Mouse (Mus musculus) gastrocnemius, postnatal 25 days (tissue): ENCODE measurements around the gene AI182371. TPM values are rescaled to one million over a fixed set of nuclear protein-coding genes. Genes with fewer than 3 reads are reported as not detected.

Experiments
- DNase-seq: peaks from one replicate; pipeline ENCODE4 v3.0.0; 2022
- total RNA-seq, 2 experiments: library from RNA; stranded (reverse); gene quantifications; 1 replicate in 1 of 2; 2 replicates in 1 of 2; pipeline ENCODE4 v1.2.3; 2021

AI182371 gene
- total RNA-seq, 2 experiments from 2014 or later: not detected

GRCm38 (mm10) chr2:35069124-35069523, 32.2 kb downstream of the AI182371 start:
- no peak for DNase-seq

- no peak for DNase-seq
Observed at GRCm38 (mm10) chr2:35067117-35067516, 34.2 kb downstream of the AI182371 start.

GRCm38 (mm10) chr2:35066525-35067082, 34.7 kb downstream of the AI182371 start:
- DNase-seq: no peak

GRCm38 (mm10) chr2:35063333-35064030, 37.9 kb downstream of the AI182371 start:
- no peak for DNase-seq

- DNase-seq: no peak
Observed at GRCm38 (mm10) chr2:35061338-35061737, 40.0 kb downstream of the AI182371 start, which contains the start of gene Hc. TSS of gene Hc (minus strand) at chr2:35061438.

GRCm38 (mm10) chr2:35060897-35061296, 40.4 kb downstream of the AI182371 start:
- DNase-seq: no peak

GRCm38 (mm10) chr2:35060256-35060655, 41.1 kb downstream of the AI182371 start:
- DNase-seq: no peak

GRCm38 (mm10) chr2:35058325-35058724, 43.0 kb downstream of the AI182371 start:
- DNase-seq: no peak

- DNase-seq: no peak
Observed at GRCm38 (mm10) chr2:35057243-35057642, 44.1 kb downstream of the AI182371 start.

GRCm38 (mm10) chr2:35048851-35049250, 52.5 kb downstream of the AI182371 start:
- no peak for DNase-seq

- DNase-seq: no peak
Observed at GRCm38 (mm10) chr2:35044956-35045355, 56.4 kb downstream of the AI182371 start.

GRCm38 (mm10) chr2:35038580-35039375, 62.6 kb downstream of the AI182371 start:
- no peak for DNase-seq

Other genes starting within 250 kb of the AI182371 start
- gene Cutal, start 227.1 kb downstream of the AI182371 start, total RNA-seq: under 1 TPM; 0.38 TPM
- gene Psmd5, start 226.6 kb downstream of the AI182371 start, total RNA-seq: 10 to 100 TPM in 1 of 2 experiments, 1 to 10 TPM in 1; 8.2 to 13.3 TPM
- gene Phf19, start 187.5 kb downstream of the AI182371 start, total RNA-seq: 1 to 10 TPM in 1 of 2 experiments, under 1 TPM in 1; 0.91 to 1.3 TPM
- 1 to 10 TPM in 1 of 2 experiments, under 1 TPM in 1; 0.46 to 1.3 TPM for gene Traf1, start 139.8 kb downstream of the AI182371 start, total RNA-seq
- gene Hc, start 40.1 kb downstream of the AI182371 start, total RNA-seq: not detected
- 1 to 10 TPM; 5.4 to 7.5 TPM for gene Cntrl, start 7.9 kb upstream of the AI182371 start, total RNA-seq
- gene Rab14, start 99.6 kb upstream of the AI182371 start, total RNA-seq: 10 to 100 TPM; 79.3 to 81.6 TPM
- gene Gsn, start 154.8 kb upstream of the AI182371 start, total RNA-seq: 100 to 1,000 TPM; 345 to 440 TPM
- gene Stom, start 235.4 kb upstream of the AI182371 start, total RNA-seq: 10 to 100 TPM; 11.8 to 25.2 TPM